Mouse (Mus musculus): ENCODE measurements around the gene Olfr937. TPM values are rescaled to one million over a fixed set of nuclear protein-coding genes. Genes with fewer than 3 reads are reported as not detected.

Gene Olfr937
- polyA plus RNA-seq (2015; fragmentation: Illumina TruSeq; extraction: RNeasy Lipid Tissue Mini Kit (QIAGEN cat#74804); ENCODE audit: low read depth, low replicate concordance): not detected

DNA sequence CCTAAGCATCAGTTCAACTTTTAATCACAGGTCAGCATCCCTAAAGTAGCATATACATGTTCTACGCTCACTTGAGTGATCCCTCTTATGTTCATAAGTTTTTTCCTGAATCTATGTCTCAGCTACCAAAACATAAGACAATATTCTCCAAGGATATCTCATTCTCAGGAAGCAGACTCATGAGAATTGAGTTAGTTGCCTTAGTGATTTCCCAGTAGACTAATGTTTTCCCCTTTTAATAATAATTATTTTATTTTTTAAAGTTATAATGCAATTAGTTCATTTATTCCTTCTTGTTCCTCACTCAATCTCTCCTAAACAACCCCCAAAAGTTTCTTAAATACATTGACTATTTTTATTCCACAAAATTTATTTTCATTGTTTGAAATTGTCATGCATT lies at the start of gene Olfr937:
Gene Olfr937 (minus strand): TSS at position 101 of the 400 bp plus-strand sequence.

DNA sequence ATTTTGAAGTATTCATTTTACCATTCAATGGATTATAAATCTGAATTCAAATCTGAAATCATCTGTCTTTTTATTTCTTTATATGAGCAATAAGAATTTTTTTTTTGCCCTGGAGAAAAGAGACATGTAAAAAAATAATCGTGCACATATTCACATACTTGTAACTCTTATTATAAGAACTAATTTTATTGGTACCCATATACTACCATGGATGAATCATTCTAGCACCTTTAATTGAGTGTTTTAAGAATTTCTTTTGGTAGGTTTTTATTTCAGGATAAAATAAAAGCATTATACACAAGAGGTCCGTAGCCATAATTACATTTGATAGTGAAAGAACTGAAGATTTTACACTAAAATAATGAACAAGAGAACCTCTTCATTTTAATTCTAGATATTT lies 14.0 kb upstream of the Olfr937 start, which contains the start of gene Olfr938:
Gene Olfr938 (minus strand): TSS at position 101 of the 400 bp plus-strand sequence.

DNA sequence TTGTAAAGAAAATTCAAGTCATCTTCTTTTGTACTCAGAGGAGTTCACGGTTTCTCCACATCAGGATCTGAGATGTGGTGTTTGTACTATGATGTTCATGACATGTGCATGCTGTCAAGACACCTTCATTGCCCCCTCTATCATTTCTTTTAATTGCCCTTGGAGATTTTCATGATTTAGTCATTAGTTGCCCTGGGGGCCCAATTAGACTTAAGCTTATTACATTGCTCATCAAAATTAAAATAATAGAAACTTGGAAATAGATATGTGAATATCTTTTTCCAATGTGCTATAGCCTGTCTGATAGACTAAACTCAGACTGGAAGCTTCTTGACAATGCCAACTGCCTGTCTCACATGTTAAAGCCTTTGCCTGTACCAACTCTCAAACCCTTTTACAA lies 41.5 kb downstream of the Olfr937 start, which contains the start of gene Olfr146:
Gene Olfr146 (minus strand): TSS at position 101 of the 400 bp plus-strand sequence.

Other genes starting within 250 kb of the Olfr937 start
- not detected for gene Olfr923, start 238.4 kb downstream of the Olfr937 start, polyA plus RNA-seq (2015; fragmentation: Illumina TruSeq; extraction: RNeasy Lipid Tissue Mini Kit (QIAGEN cat#74804); ENCODE audit: low read depth, low replicate concordance)
- not detected for gene Olfr924, start 220.5 kb downstream of the Olfr937 start, polyA plus RNA-seq (2015; fragmentation: Illumina TruSeq; extraction: RNeasy Lipid Tissue Mini Kit (QIAGEN cat#74804); ENCODE audit: low read depth, low replicate concordance)
- gene Olfr26, start 209.9 kb downstream of the Olfr937 start, polyA plus RNA-seq (2015; fragmentation: Illumina TruSeq; extraction: RNeasy Lipid Tissue Mini Kit (QIAGEN cat#74804); ENCODE audit: low read depth, low replicate concordance): not detected
- not detected for gene Olfr926, start 187.8 kb downstream of the Olfr937 start, polyA plus RNA-seq (2015; fragmentation: Illumina TruSeq; extraction: RNeasy Lipid Tissue Mini Kit (QIAGEN cat#74804); ENCODE audit: low read depth, low replicate concordance)
- not detected for gene Olfr930, start 135.1 kb downstream of the Olfr937 start, polyA plus RNA-seq (2015; fragmentation: Illumina TruSeq; extraction: RNeasy Lipid Tissue Mini Kit (QIAGEN cat#74804); ENCODE audit: low read depth, low replicate concordance)
- not detected for gene Olfr933, start 92.6 kb downstream of the Olfr937 start, polyA plus RNA-seq (2015; fragmentation: Illumina TruSeq; extraction: RNeasy Lipid Tissue Mini Kit (QIAGEN cat#74804); ENCODE audit: low read depth, low replicate concordance)
- gene Olfr934, start 76.6 kb downstream of the Olfr937 start, polyA plus RNA-seq (2015; fragmentation: Illumina TruSeq; extraction: RNeasy Lipid Tissue Mini Kit (QIAGEN cat#74804); ENCODE audit: low read depth, low replicate concordance): not detected
- gene Olfr935, start 65.3 kb downstream of the Olfr937 start, polyA plus RNA-seq (2015; fragmentation: Illumina TruSeq; extraction: RNeasy Lipid Tissue Mini Kit (QIAGEN cat#74804); ENCODE audit: low read depth, low replicate concordance): not detected
- not detected for gene Olfr146, start 41.6 kb downstream of the Olfr937 start, polyA plus RNA-seq (2015; fragmentation: Illumina TruSeq; extraction: RNeasy Lipid Tissue Mini Kit (QIAGEN cat#74804); ENCODE audit: low read depth, low replicate concordance)
- gene Olfr938, start 13.9 kb upstream of the Olfr937 start, polyA plus RNA-seq (2015; fragmentation: Illumina TruSeq; extraction: RNeasy Lipid Tissue Mini Kit (QIAGEN cat#74804); ENCODE audit: low read depth, low replicate concordance): not detected
- gene Olfr27, start 63.2 kb upstream of the Olfr937 start, polyA plus RNA-seq (2015; fragmentation: Illumina TruSeq; extraction: RNeasy Lipid Tissue Mini Kit (QIAGEN cat#74804); ENCODE audit: low read depth, low replicate concordance): not detected
- not detected for gene Olfr943, start 101.4 kb upstream of the Olfr937 start, polyA plus RNA-seq (2015; fragmentation: Illumina TruSeq; extraction: RNeasy Lipid Tissue Mini Kit (QIAGEN cat#74804); ENCODE audit: low read depth, low replicate concordance)
- gene Olfr944, start 137.0 kb upstream of the Olfr937 start, polyA plus RNA-seq (2015; fragmentation: Illumina TruSeq; extraction: RNeasy Lipid Tissue Mini Kit (QIAGEN cat#74804); ENCODE audit: low read depth, low replicate concordance): not detected
- not detected for gene Olfr1537, start 185.0 kb upstream of the Olfr937 start, polyA plus RNA-seq (2015; fragmentation: Illumina TruSeq; extraction: RNeasy Lipid Tissue Mini Kit (QIAGEN cat#74804); ENCODE audit: low read depth, low replicate concordance)
- gene Olfr945, start 211.9 kb upstream of the Olfr937 start, polyA plus RNA-seq (2015; fragmentation: Illumina TruSeq; extraction: RNeasy Lipid Tissue Mini Kit (QIAGEN cat#74804); ENCODE audit: low read depth, low replicate concordance): not detected